Mouse (Mus musculus) right cerebral cortex, adult 2 months (tissue): ENCODE results near the gene Zdhhc5.
A peak's percentile ranks its signal among the peaks of the same experiment; 100 is the strongest.
"Not testable (repeated sequence)": the region's sequence is repeated elsewhere in the genome, so short reads cannot be mapped to it uniquely, and the experiment has no call there.

Experiments used
- DNase-seq, 2 experiments: peaks; one replicate each; pipeline ENCODE4 v3.0.0; 2021 to 2022; ENCODE audit warnings: low spot score in 2 of 2

The Zdhhc5 gene

GRCm38 (mm10) chr2:84734919-84735318 is 19.9 kb upstream of the Zdhhc5 start:
- DNase-seq = no peak

DNA sequence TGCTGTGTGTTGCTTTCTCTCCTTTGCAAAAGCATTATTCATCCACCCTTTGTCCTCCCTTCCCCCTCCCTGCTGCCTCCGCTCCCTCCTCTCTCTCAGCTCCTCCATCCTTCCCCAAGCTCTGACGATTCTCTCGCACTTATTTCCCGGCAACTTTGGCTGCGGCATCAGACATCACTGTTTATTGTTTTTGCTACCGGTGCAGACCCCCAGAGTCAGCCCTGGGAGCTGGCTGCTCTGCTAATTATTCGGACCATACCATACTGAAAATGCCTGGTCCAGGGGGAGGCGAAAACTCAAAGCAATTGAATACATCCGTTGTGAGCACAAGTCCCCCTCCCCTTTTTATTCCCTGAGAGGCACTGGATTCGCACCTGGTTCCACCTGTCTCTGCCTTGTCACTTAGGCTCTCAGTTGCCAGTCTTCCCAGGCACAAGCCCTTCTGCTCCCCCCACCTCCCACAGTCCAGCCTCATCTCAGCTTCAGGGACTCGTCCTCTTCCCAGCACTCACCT is 19.4 kb upstream of the Zdhhc5 start:
- peak; percentile 49 to 64 for DNase-seq

GRCm38 (mm10) chr2:84733579-84734300 is 18.8 kb upstream of the Zdhhc5 start, which contains the start of gene Ypel4:
Gene Ypel4, plus strand, starts transcription at chr2:84734058.
- DNase-seq = peak; percentile 75 to 82

GRCm38 (mm10) chr2:84732394-84732793 is 17.4 kb upstream of the Zdhhc5 start:
- no peak for DNase-seq

DNA sequence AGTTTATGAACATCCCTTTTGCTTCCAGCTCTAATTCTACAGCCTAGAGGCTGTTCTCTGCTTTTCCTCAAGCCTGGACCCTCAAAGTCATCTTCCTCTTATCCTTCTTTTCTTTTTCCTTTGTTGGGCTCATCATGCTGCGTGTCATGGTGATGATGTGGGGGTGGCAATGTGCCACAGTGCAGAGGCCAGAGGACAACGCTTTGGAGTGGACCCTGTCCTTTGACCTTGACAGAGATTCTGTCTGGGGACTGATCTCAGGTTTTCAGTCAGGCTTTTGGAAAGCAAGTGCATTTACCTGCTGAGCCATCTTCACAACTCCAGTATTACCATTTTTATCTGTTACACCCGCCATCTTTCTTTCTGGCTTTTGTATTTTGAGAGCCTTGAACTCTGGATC is 16.2 kb upstream of the Zdhhc5 start:
- DNase-seq = no peak

DNA sequence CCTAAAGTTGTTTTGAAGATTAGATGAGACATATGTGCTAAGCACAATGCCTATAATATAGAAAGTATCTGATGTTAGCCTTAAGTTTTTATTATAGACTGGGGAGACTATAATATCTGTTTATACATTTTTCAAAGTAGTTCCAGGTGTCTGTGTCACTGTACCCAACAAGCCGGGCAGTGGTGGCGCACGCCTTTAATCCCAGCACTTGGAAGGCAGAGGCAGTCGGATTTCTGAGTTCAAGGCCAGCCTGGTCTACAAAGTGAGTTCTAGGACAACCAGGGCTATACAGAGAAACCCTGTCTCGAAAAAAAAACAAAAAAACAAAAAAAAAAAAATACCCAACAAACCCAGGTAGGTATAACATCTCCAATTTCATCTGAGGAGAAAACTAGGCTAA is 13.2 kb upstream of the Zdhhc5 start:
- DNase-seq = not testable (repeated sequence)

DNA sequence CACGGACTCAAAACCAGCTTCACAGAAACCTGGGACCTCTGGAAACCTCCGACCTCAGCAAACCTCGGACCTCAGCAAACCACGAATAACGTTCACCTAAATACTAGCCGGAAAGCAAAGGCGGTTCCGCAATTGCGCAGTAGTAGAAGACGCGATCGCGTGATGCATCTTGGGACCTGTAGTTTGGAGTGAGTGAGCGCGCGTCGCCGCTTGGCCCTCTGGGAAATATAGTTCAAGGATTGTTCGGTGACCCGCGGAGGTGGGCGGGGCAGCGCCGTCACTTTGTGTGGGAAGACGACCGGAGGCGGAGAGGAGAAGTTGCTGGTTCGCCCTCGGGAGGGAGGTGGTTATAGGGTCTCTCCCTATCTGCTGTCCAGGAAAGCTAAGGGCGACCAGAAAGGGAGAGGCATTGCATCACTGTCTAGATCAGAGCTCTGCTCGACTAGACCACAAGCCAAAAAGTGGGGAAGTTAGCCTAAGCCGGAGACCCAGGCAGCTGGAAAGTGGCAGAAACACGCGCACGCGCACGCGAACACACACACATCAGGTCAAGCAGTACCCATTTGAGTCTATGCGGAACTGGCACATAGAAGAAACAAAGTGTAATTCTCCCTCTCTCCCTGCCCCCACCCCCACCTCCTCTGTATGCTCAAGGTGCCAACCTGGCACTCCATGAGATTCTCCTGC is 12.3 kb upstream of the Zdhhc5 start, which contains the start of gene Clp1:
Gene Clp1 (minus strand): TSS at position 179 of the 687 bp plus-strand sequence.
- peak; percentile 97 to 99 for DNase-seq

DNA sequence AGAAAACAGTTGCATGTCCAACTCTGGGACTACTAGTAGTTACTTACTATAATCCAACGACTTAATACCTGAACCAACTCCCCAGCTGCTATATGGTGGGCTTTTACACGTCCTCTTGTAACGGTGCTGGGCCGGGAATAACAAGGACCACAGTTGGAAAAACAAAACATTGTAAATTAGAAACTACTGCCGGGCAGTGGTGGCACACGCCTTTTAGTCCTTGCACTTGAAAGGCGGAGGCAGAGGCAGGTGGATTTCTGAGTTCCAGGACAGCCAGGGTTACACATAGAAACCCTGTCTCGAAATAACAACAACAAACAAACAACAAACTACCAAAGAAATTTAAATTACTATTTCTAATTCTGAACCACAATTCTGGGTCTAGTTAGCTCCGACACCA is 11.7 kb upstream of the Zdhhc5 start:
- no peak for DNase-seq

DNA sequence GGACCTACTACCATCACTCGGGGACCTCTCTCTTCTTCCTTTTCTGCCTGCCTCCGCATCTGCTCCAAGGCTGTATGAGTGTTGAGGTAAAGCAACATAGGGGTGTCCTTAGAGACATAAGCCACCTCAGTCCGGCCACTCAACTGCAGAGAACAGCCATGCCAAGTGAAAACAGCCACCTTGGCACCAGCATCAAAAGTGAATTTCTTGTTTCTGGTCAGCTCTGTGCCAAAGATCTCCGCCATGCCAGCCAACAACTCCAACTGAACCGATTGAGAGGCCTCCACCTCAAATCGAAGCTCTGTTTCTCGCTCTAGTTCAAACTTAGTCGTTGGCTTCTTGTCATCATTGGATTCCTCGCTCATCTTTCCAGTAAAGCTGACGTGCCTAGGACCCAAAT is 10.8 kb upstream of the Zdhhc5 start:
- DNase-seq = no peak

GRCm38 (mm10) chr2:84723856-84724255 is 8.9 kb upstream of the Zdhhc5 start:
- no peak for DNase-seq

DNA sequence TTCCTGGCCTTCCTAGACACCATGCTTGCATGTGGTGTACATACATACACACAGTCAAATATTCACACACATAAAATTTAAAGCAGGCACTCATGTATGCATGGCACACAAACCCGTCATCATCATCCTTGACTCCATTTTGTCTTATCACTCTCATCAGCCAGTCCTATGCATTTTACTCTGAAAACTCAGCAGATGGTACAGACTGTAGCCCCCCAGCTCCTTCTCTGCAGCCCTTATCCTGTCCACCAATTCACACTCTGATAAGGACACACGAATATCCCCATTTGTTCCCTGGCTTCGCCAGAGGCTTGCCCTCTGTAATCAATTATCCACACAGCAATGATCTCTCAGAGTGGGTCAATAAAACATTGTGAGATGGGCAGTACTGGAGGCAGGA is 6.2 kb upstream of the Zdhhc5 start:
- DNase-seq = no peak

GRCm38 (mm10) chr2:84720718-84721117 is 5.7 kb upstream of the Zdhhc5 start:
- DNase-seq = no peak

DNA sequence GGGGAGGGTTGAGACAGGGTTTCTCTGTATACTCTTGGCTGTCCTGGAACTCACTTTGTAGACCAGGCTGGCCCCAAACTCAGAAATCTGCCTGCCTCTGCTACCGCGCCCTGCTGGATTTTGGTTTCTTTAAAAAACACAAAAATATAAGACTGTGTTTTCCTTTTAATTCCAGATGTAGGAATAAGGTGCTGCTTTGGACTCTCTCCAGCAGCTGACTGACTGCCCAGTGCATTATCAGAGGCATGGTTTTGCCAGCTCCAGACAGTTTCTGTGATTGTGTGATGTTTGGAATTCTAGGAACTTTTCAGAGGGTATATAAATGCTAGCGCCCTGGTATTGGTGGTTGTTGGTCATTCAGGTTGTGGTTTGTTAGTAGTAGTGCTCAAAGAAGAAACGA is 2.4 kb upstream of the Zdhhc5 start:
- no peak for DNase-seq

GRCm38 (mm10) chr2:84716423-84717355 is 1.7 kb upstream of the Zdhhc5 start:
- DNase-seq = no peak

- peak; percentile 62 to 82 for DNase-seq
These were observed 782 bp upstream of the Zdhhc5 start for GRCm38 (mm10) chr2:84715562-84716361.

DNA sequence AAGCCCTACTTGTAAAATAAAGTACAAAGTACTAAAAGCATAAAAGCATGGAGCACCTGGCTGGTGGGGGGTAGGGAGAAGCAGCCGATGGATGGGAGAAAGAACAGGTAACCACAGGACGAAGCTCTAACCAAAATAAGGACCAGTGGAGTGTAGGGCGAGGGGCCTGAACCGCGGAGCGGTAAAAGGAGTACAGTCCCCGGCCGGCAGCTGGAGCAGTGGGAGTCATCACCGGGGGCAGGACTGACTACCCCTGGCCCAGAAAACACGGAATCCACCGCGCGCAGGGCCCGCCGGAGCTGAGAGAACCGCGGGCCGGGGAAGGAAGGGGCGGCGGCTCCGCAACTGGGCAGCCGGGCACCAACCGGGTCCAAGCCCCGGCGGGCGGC is 564 bp downstream of the Zdhhc5 start:
- peak; percentile 32 to 38 for DNase-seq

DNA sequence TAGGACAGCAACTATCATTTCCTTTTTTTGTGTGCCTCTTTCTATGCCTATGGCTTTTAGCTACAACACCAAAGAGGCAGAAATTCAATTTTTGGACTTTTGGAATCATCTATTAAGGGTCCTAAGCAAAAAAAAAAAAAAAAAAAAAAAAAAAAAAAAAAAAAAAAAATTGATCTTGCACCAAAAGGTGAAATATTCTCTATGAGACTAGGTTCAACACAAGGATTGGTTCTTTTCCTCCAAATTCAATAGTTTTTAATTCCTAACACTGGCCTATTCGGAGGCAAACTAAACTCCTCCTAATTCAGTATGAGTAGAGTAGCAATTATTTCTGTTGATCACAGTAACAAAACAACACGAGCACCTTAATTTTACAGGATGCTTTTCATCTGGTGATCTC is 3.1 kb downstream of the Zdhhc5 start:
- DNase-seq = no peak

DNA sequence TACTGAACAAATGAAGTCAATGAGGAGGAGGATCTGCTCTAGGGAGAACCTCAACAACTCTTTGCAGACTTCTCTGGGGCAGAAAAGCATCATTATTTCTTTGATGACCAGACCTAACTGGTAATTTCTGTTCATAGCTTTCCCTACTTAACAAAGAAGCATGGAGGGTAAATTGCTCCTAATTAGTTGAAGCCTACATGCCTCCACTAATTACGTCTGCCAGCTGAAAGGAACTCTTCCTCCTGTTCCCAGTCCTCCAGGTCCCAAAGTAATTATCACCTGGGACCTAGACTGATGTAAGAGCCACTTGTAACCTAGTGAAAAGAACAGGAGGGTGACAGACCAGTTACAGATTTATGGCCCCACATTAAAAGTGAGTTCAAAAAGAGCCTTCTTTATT is 7.5 kb downstream of the Zdhhc5 start:
- no peak for DNase-seq

DNA sequence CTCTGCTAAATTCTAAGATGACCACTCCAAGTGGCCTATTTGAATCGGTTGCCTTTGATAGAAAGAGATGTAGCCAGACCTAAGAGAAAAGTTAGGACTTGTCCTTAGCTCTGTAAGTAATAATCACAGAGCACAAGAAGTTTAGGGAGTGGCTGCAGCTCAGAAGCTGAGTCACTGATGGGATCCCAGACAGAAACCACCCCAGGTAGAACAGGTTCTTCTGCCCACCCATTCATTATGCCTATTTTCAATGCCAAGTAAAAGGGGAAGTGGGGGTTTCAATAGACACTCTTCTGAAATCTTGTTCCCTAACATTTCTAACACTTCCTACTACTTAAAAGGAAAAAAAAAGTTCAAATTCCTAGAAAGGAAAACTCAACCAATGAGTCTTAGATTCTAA is 9.7 kb downstream of the Zdhhc5 start:
- no peak for DNase-seq

GRCm38 (mm10) chr2:84704329-84704728 is 10.7 kb downstream of the Zdhhc5 start:
- no peak for DNase-seq

- DNase-seq = no peak
These were observed 11.5 kb downstream of the Zdhhc5 start for GRCm38 (mm10) chr2:84703497-84703896.
